Mouse (Mus musculus) kidney, embryonic 16.5 days (tissue): ENCODE results near the gene Ak9. TPM values are rescaled to one million over a fixed set of nuclear protein-coding genes. Genes with fewer than 3 reads are reported as not detected.

ENCODE experiments used
- ATAC-seq: fragments of 200-750 bp; cut with Nextera tagmentation; 2 replicates; pipeline ENCODE4 v1.8.0; 2017; ENCODE audit warnings: moderate TSS enrichment; ENCODE audit not compliant: low FRiP score, low TSS enrichment
- H3K27ac ChIP-seq: fragments of 300-500 bp; sonication (generic); 2 replicates; pipeline ENCODE4 v1.5.1; 2014; ENCODE audit warnings: low read length
- H3K27me3 ChIP-seq: fragments of 300-500 bp; sonication (generic); 2 replicates; pipeline ENCODE4 v1.6.1; 2014; ENCODE audit warnings: low read length, control low read depth, mixed read lengths; ENCODE audit not compliant: insufficient read depth
- H3K36me3 ChIP-seq: fragments of 300-500 bp; sonication (generic); 2 replicates; pipeline ENCODE4 v1.6.1; 2014; ENCODE audit warnings: low read length, control low read depth, mixed read lengths; ENCODE audit not compliant: insufficient read depth
- H3K4me1 ChIP-seq: fragments of 300-500 bp; sonication (generic); 2 replicates; pipeline ENCODE4 v1.6.1; 2014; ENCODE audit warnings: low read length, control low read depth, mixed read lengths; ENCODE audit not compliant: insufficient read depth
- H3K4me2 ChIP-seq: fragments of 300-500 bp; sonication (generic); replicated peaks from 2 replicates; pipeline ENCODE4 v1.6.1; 2014; ENCODE audit warnings: low read depth, low read length
- H3K4me3 ChIP-seq: fragments of 300-500 bp; sonication (generic); 2 replicates; pipeline ENCODE4 v1.5.1; 2014; ENCODE audit warnings: mild to moderate bottlenecking, low read length
- H3K9ac ChIP-seq: fragments of 300-500 bp; sonication (generic); replicated peaks from 2 replicates; pipeline ENCODE4 v1.6.1; 2014; ENCODE audit warnings: low read length
- H3K9me3 ChIP-seq: fragments of 300-500 bp; sonication (generic); 2 replicates; pipeline ENCODE4 v1.6.1; 2016; ENCODE audit warnings: low read length, control low read depth
- WGBS: fragments of 180-500 bp; shearing (Covaris S2); extraction: QIAGEN DNeasy Blood & Tissue Kit; methylation state at CpG from one replicate; pipeline ENCODE4 v1.1.7; 2014; 5-methylcytosine and 5-hydroxymethylcytosine counted together
- polyA plus RNA-seq: library from polyadenylated mRNA; unstranded; fragments of >200 nt; fragmentation: Nextera tagmentation; extraction: Ambion mirVana; gene quantifications from 2 replicates; pipeline ENCODE4 v1.2.1, GENCODE M21; 2015

Ak9 gene
- polyA plus RNA-seq, 1 experiment from 2014 or later: 0.04 TPM

DNA sequence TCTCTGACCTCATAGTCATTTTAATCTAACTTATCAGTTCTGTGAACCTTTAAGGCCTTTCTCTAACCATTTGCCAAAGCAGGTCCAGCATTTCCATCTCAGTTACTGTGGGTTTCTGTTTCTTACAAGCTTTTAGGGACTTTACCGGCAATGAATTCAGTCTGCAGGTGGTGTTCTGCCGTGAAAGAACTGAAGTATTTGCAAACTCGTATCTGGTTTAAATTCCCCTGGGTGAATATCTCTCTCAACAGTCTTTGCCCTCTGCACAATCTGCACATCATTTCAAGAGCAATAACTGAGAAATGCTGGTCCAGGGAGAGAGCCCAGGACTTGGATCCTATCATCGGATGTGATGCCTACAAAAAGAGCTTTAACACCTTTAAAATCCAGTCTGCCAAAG lies 4.4 kb downstream of the Ak9 start:
- Histone ChIP-seq H3K9me3 (no peaks in the 10 kb centered on the region), H3K9ac (no peak overlapping the region), H3K4me2 (no peak overlapping the region), H3K27ac (no peak overlapping the region), H3K4me1 (no peaks in the 10 kb centered on the region), H3K4me3 (no peak overlapping the region), H3K27me3 (no peaks in the 10 kb centered on the region), H3K36me3 (no peaks in the 10 kb centered on the region)
- no peak for ATAC-seq
- WGBS: 87% methylated on average over 4 of the region's 4 CpGs

DNA sequence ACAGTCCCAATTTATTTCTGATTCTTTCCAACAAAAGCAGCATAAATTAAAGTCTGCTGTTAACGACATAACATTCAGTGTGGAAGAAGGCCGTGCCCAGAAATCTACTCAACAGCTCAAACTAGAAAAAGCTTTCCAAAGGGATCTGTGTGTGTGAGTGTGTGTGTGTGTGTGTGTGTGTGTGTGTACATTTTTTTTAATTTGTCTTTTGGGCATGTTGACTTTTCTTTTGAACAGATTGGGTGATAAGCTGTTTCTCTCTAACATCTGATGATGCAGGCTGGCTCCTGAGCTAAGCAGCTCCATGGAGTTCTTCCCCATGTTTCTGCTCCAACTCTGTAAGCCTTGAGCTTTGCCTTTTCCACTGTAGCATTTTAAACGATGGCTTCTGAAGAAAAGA lies 12.1 kb downstream of the Ak9 start:
- Histone ChIP-seq H3K27me3 (no peaks in the 10 kb centered on the region), H3K27ac (no peak overlapping the region), H3K9me3 (no peaks in the 10 kb centered on the region), H3K4me3 (no peak overlapping the region), H3K36me3 (no peaks in the 10 kb centered on the region), H3K4me2 (no peak overlapping the region), H3K4me1 (no peaks in the 10 kb centered on the region), H3K9ac (no peak overlapping the region)
- WGBS: 77% methylated on average over 3 of the region's 3 CpGs
- no peak for ATAC-seq

DNA sequence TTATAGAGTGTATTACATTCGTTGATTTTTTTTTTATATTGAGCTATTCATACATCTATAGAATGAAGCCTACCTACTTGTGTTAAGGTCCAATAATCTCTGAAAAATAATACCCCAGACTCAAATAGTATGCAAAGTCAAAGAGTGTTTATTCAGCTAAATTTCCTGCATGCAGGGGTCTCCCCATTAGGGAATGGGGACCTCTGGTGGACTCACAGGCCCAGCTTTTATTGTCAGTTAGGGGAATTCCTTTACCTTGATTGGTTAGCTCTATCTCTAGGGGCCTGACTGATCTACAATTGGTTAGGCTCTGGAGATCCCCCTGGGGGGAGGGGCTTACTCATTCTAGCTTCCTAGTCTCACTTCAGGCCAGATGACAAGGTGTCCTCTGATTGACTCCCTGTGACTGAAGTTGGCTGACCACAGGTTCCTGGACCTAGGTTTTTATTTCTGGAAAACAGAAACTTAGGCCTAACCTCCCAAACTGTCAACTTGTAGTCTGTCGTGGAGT lies 28.8 kb downstream of the Ak9 start:
- Histone ChIP-seq H3K27ac (no peak overlapping the region), H3K9ac (no peak overlapping the region), H3K36me3 (no peaks in the 10 kb centered on the region), H3K4me2 (no peak overlapping the region), H3K27me3 (no peaks in the 10 kb centered on the region), H3K4me3 (no peak overlapping the region), H3K4me1 (no peaks in the 10 kb centered on the region), H3K9me3 (no peaks in the 10 kb centered on the region)
- no peak for ATAC-seq
- 86% methylated on average over 2 of the region's 2 CpGs for WGBS

DNA sequence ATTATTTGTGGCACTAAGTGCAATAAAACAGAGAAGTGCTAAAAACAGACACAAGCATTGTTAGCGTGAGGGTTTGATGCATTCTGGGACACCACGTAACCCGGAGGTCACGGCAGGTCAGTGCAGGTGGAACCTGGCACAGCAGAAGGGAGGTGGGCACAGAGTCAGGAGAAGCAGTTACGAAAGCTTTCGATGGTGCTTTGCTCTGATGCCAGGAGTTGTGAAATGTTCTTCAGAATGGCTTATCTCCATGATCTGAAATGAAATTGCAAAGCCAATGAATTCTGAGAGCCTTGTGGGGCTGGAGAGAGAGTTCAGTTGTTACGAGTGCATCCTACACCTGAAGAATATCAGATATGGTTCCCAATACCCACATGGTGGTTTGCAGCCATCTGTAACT lies 37.6 kb downstream of the Ak9 start:
- Histone ChIP-seq H3K4me1 (no peaks in the 10 kb centered on the region), H3K9me3 (no peaks in the 10 kb centered on the region), H3K9ac (no peak overlapping the region), H3K4me2 (no peak overlapping the region), H3K27ac (no peak overlapping the region), H3K27me3 (no peaks in the 10 kb centered on the region), H3K4me3 (no peak overlapping the region), H3K36me3 (no peaks in the 10 kb centered on the region)
- no peak for ATAC-seq
- WGBS: 77% methylated on average over 7 of the region's 7 CpGs

DNA sequence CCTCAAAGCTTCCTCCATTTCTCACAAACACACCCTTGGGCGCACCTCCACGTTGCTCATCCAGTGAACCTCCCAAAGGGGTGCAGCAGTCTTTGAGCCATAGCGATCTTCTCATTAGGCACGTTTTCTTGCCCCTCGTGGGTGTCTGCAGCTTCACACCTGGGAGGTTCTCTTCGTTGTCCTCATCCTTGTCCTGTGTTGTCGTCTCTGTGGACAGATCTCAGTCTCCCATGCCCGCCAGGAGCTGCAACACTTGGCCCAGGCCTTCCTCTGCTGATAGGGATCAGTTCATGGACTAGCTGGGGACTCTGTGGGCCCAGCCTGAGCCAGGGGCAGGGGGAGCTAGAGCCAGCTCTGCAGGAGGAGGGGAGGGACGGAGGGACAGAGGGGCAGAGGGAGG lies 61.3 kb downstream of the Ak9 start:
- Histone ChIP-seq H3K9me3 (no peaks in the 10 kb centered on the region), H3K4me3 (no peak overlapping the region), H3K4me1 (no peaks in the 10 kb centered on the region), H3K27me3 (no peaks in the 10 kb centered on the region), H3K36me3 (no peaks in the 10 kb centered on the region), H3K9ac (no peak overlapping the region), H3K4me2 (no peak overlapping the region), H3K27ac (no peak overlapping the region)
- no peak for ATAC-seq
- 84% methylated on average over 9 of the region's 9 CpGs for WGBS

DNA sequence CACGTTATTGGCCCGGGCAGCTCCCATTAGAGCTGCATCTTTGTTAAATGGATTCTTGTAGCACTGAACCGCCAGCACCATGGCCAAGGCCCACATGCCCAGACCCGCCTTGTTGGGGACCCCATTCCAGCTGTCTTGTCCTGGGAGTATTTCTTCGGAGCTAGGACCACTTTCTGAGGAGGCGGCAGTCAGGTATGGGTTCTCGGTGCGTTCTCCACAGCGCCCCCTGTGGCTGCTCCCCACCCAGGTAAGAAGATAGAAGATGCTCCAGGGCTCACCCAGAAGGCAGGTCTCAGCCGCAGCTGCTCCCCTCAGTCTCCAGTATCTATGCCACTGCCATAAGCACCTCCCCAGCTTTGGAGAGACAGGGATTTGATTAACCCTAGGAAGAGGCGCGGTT lies 76.7 kb downstream of the Ak9 start:
- no peak overlapping the region for H3K9ac ChIP-seq
- H3K27me3 ChIP-seq: no peaks in the 10 kb centered on the region
- H3K9me3 ChIP-seq: no peaks in the 10 kb centered on the region
- no peak for ATAC-seq
- no peak overlapping the region for H3K4me2 ChIP-seq
- H3K36me3 ChIP-seq: no peaks in the 10 kb centered on the region
- H3K27ac ChIP-seq: no peak overlapping the region
- no peak overlapping the region for H3K4me3 ChIP-seq
- no peaks in the 10 kb centered on the region for H3K4me1 ChIP-seq
- WGBS: 82% methylated on average over 12 of the region's 12 CpGs

DNA sequence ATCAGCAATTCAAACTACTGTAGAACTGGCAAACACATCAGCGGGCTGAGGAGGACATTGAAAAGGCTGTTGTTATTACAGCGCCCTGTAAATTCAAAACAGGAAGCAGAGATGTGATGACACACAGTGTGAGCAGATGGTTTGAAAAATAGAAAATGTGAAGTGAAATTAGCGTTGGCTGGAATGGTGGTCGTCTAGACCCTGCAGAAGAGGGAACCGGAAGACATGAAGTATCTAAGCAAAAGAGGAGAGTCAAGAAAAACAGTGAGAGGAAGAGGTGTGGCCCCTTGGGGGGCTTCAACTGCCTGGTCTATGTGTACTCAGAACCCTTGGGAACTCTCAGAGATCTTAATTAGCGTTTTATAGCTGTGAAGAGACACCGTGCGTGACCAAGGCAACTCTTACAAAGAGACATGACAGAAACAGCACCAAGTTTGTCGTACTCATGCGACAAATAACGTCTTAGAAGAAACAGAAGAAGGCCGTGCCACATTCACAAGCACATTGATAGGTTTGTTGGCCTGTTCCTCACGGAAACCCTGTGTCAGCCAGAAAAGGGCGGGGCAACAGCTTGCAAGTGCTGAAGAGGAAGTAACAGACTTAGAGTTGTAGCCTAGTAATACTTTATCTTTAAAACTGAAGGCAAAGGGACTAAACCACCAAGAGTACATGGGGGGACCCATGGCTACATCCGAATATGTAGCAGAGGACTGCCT lies 81.9 kb downstream of the Ak9 start:
- no peak overlapping the region for H3K9ac ChIP-seq
- no peaks in the 10 kb centered on the region for H3K27me3 ChIP-seq
- H3K27ac ChIP-seq: no peak overlapping the region
- no peak for ATAC-seq
- no peaks in the 10 kb centered on the region for H3K4me1 ChIP-seq
- H3K4me2 ChIP-seq: no peak overlapping the region
- H3K9me3 ChIP-seq: no peaks in the 10 kb centered on the region
- H3K36me3 ChIP-seq: no peaks in the 10 kb centered on the region
- no peak overlapping the region for H3K4me3 ChIP-seq
- WGBS: 48% methylated on average over 15 of the region's 15 CpGs

DNA sequence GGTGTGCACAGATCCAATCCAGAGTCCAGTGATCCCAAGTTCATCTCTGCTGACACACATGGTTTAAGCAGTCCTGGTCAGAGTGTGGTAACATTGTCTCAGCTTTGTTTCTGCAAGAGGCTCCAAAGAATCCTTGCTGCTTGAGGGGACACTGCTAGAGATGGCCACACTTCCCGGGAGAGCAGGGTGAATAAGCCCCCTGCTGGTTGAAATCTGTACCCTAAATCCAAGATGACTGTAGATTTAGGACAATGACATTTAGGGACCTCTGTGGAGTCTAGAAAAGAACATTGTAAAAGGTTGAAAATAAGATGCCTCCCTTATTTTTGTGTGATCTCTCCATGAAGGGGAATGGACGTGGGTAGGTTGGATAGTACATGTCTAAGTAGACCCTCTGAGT lies 89.8 kb downstream of the Ak9 start:
- H3K9ac ChIP-seq: no peak overlapping the region
- H3K36me3 ChIP-seq: no peaks in the 10 kb centered on the region
- whole genome bisulfite sequencing: 57% methylated on average over 2 of the region's 2 CpGs
- no peak overlapping the region for H3K4me2 ChIP-seq
- no peak for ATAC-seq
- no peak overlapping the region for H3K27ac ChIP-seq
- no peaks in the 10 kb centered on the region for H3K4me1 ChIP-seq
- no peaks in the 10 kb centered on the region for H3K27me3 ChIP-seq
- H3K9me3 ChIP-seq: no peaks in the 10 kb centered on the region
- H3K4me3 ChIP-seq: no peak overlapping the region

DNA sequence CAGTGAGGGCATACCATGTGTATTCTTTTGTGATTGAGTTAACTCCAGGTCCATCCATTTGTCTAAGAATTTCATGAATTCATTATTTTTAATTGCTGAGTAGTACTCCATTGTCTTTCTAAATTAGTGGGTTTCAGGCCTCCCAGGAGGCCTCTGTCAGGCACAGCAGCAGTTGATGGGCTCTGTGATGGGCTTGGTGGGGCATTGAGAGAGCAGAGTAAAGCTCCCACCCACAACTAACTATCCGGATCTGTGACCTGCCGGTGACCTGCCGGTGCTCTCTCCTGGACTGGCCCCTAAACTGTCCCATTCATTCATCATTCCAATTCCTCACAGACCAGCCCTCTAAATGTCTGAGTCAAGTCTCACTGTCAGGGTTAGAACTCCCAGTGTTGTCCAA lies 97.3 kb downstream of the Ak9 start:
- H3K4me1 ChIP-seq: no peaks in the 10 kb centered on the region
- H3K27me3 ChIP-seq: no peaks in the 10 kb centered on the region
- no peaks in the 10 kb centered on the region for H3K36me3 ChIP-seq
- H3K9me3 ChIP-seq: no peaks in the 10 kb centered on the region
- no peak overlapping the region for H3K9ac ChIP-seq
- ATAC-seq: no peak
- no peak overlapping the region for H3K4me3 ChIP-seq
- H3K4me2 ChIP-seq: no peak overlapping the region
- WGBS: 82% methylated on average over 3 of the region's 3 CpGs
- H3K27ac ChIP-seq: no peak overlapping the region

DNA sequence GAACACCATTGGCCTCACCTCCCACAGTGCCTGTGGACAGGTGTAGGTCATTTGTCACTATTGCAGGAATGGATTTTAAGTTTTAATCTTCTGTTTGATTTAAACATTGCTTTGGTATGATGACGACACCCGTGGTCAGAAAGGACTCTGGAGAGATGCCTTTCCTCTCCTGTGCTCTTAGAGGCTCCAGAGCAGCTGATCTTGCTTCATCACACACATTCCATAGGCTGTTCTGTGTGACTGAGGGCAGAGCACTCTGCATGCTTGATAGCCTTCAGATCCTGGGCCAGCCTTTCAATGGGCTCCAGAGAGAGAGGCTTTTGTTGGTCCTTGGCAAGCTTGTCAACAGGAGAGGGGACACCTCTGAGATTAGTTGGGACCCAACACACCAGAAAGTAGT lies 99.6 kb downstream of the Ak9 start:
- WGBS: 73% methylated on average over 2 of the region's 2 CpGs
- ATAC-seq: no peak
- Histone ChIP-seq H3K4me1 (no peaks in the 10 kb centered on the region), H3K27ac (no peak overlapping the region), H3K4me3 (no peak overlapping the region), H3K27me3 (no peaks in the 10 kb centered on the region), H3K36me3 (no peaks in the 10 kb centered on the region), H3K9me3 (no peaks in the 10 kb centered on the region), H3K4me2 (no peak overlapping the region), H3K9ac (no peak overlapping the region)
